Mouse (Mus musculus) stomach, embryonic 16.5 days (tissue): Measurements from ENCODE around the gene Spats2. TPM values are rescaled to one million over a fixed set of nuclear protein-coding genes. Genes with fewer than 3 reads are reported as not detected.

Experiments
- ATAC-seq: fragments of 200-750 bp; cut with Nextera tagmentation; 2 replicates; pipeline ENCODE4 v1.8.0; 2017; ENCODE audit warnings: moderate number of reproducible peaks, moderate TSS enrichment; ENCODE audit not compliant: insufficient read depth, low FRiP score
- H3K27ac ChIP-seq: fragments of 300-500 bp; sonication (generic); 2 replicates; pipeline ENCODE4 v1.5.1; 2014; ENCODE audit warnings: low read length
- H3K27me3 ChIP-seq: fragments of 300-500 bp; sonication (generic); 2 replicates; pipeline ENCODE4 v1.6.1; 2014; ENCODE audit warnings: low read length, control low read depth, mixed read lengths; ENCODE audit not compliant: control insufficient read depth, insufficient read depth
- H3K36me3 ChIP-seq: fragments of 300-500 bp; sonication (generic); 2 replicates; pipeline ENCODE4 v1.6.1; 2014; ENCODE audit warnings: low read length; ENCODE audit not compliant: control insufficient read depth, insufficient read depth
- H3K4me1 ChIP-seq: fragments of 300-500 bp; sonication (generic); 2 replicates; pipeline ENCODE4 v1.6.1; 2014; ENCODE audit warnings: low read length, control low read depth, mixed read lengths; ENCODE audit not compliant: control insufficient read depth, insufficient read depth
- H3K4me2 ChIP-seq: fragments of 300-500 bp; sonication (generic); 2 replicates; pipeline ENCODE4 v1.6.1; 2014; ENCODE audit warnings: low read depth, low read length, mixed read lengths
- H3K4me3 ChIP-seq: fragments of 300-500 bp; sonication (generic); replicated peaks from 2 replicates; pipeline ENCODE4 v1.5.1; 2014; ENCODE audit warnings: mild to moderate bottlenecking, low read length
- H3K9ac ChIP-seq: fragments of 300-500 bp; sonication (generic); 2 replicates; pipeline ENCODE4 v1.6.1; 2014; ENCODE audit warnings: low read length
- H3K9me3 ChIP-seq: fragments of 300-500 bp; sonication (generic); replicated peaks from 2 replicates; pipeline ENCODE4 v1.6.1; 2016; ENCODE audit warnings: low read length, control low read depth; ENCODE audit not compliant: control insufficient read depth
- WGBS: fragments of 180-500 bp; shearing (Covaris S2); extraction: QIAGEN DNeasy Blood & Tissue Kit; methylation state at CpG from one replicate; pipeline ENCODE4 v1.1.7; 2014; 5-methylcytosine and 5-hydroxymethylcytosine counted together
- microRNA-seq: library from miRNA; unstranded; fragments of <30 nt; microRNA quantifications from one replicate; pipeline ENCODE4, GENCODE M21; 2016
- polyA plus RNA-seq: library from polyadenylated mRNA; unstranded; fragments of >200 nt; fragmentation: Nextera tagmentation; extraction: Ambion mirVana; gene quantifications from 2 replicates; pipeline ENCODE4 v1.2.1, GENCODE M21; 2015

The Spats2 gene
- polyA plus RNA-seq, 1 experiment from 2014 or later = 20.2 TPM

- Histone ChIP-seq H3K27ac (no peak overlapping the region), H3K9ac (no peak overlapping the region), H3K4me1 (peaks cover 12% of the 10 kb centered on the region), H3K4me3 (no peak overlapping the region), H3K36me3 (no peaks in the 10 kb centered on the region), H3K9me3 (no peaks in the 10 kb centered on the region), H3K4me2 (no peak overlapping the region), H3K27me3 (no peaks in the 10 kb centered on the region)
- no peak for ATAC-seq
- 88% methylated on average over 6 of the region's 6 CpGs for WGBS
Measured at GRCm38 (mm10) chr15:99253772-99254171, 128.1 kb downstream of the Spats2 start.

GRCm38 (mm10) chr15:99254477-99255005, 128.8 kb downstream of the Spats2 start:
- no peak overlapping the region for H3K27ac ChIP-seq
- H3K9me3 ChIP-seq = no peaks in the 10 kb centered on the region
- peaks cover 16% of the 10 kb centered on the region for H3K4me1 ChIP-seq
- ATAC-seq = no peak
- no peaks in the 10 kb centered on the region for H3K27me3 ChIP-seq
- no peak overlapping the region for H3K9ac ChIP-seq
- H3K4me2 ChIP-seq = no peak overlapping the region
- H3K36me3 ChIP-seq = no peaks in the 10 kb centered on the region
- no peak overlapping the region for H3K4me3 ChIP-seq
- WGBS = 80% methylated on average over 2 of the region's 2 CpGs

GRCm38 (mm10) chr15:99255241-99255749, 129.6 kb downstream of the Spats2 start:
- Histone ChIP-seq H3K27me3 (no peaks in the 10 kb centered on the region), H3K36me3 (no peaks in the 10 kb centered on the region), H3K9ac (no peak overlapping the region), H3K4me1 (peaks cover 17% of the 10 kb centered on the region), H3K4me2 (no peak overlapping the region), H3K9me3 (no peaks in the 10 kb centered on the region), H3K27ac (no peak overlapping the region), H3K4me3 (no peak overlapping the region)
- ATAC-seq = no peak
- WGBS = 80% methylated on average over 6 of the region's 6 CpGs

GRCm38 (mm10) chr15:99259167-99259729, 133.5 kb downstream of the Spats2 start:
- peak overlapping the region; percentile 39; the same call in 1 of the 2 replicates for H3K9ac ChIP-seq
- H3K9me3 ChIP-seq = no peaks in the 10 kb centered on the region
- WGBS = 57% methylated on average over 8 of the region's 8 CpGs
- H3K27ac ChIP-seq = peak overlapping the region; percentile 66
- peak; percentile 77 for ATAC-seq
- H3K4me2 ChIP-seq = peak overlapping the region; percentile 53
- peak overlapping the region; percentile 22; the same call in 1 of the 2 replicates for H3K4me3 ChIP-seq
- peaks cover 7% of the 10 kb centered on the region for H3K4me1 ChIP-seq
- no peaks in the 10 kb centered on the region for H3K36me3 ChIP-seq
- no peaks in the 10 kb centered on the region for H3K27me3 ChIP-seq

- H3K27me3 ChIP-seq = no peaks in the 10 kb centered on the region
- peak overlapping the region; percentile 28 for H3K4me3 ChIP-seq
- H3K4me2 ChIP-seq = peak overlapping the region; percentile 53
- H3K36me3 ChIP-seq = no peaks in the 10 kb centered on the region
- H3K4me1 ChIP-seq = peaks cover 5% of the 10 kb centered on the region
- peak overlapping the region; percentile 39; the same call in 1 of the 2 replicates for H3K9ac ChIP-seq
- 3% methylated on average over 9 of the region's 10 CpGs for WGBS
- no peaks in the 10 kb centered on the region for H3K9me3 ChIP-seq
- H3K27ac ChIP-seq = peak overlapping the region; percentile 66; the same call in 1 of the 2 replicates
- peak; percentile 76 for ATAC-seq
Measured at GRCm38 (mm10) chr15:99259730-99260252, 134.1 kb downstream of the Spats2 start.

GRCm38 (mm10) chr15:99262702-99263101, 137.0 kb downstream of the Spats2 start:
- H3K27me3 ChIP-seq = no peaks in the 10 kb centered on the region
- H3K27ac ChIP-seq = no peak overlapping the region
- no peak overlapping the region for H3K4me3 ChIP-seq
- H3K9me3 ChIP-seq = no peaks in the 10 kb centered on the region
- H3K4me1 ChIP-seq = peaks cover 5% of the 10 kb centered on the region
- no peak overlapping the region for H3K4me2 ChIP-seq
- no peak overlapping the region for H3K9ac ChIP-seq
- ATAC-seq = no peak
- no peaks in the 10 kb centered on the region for H3K36me3 ChIP-seq
- WGBS = 53% methylated on average over 10 of the region's 10 CpGs

Small RNA genes lying within 50 kb of the gene (microRNA-seq; reads per million reads assigned to microRNA genes)
- gene Mir6960 = not detected

Other genes starting within 250 kb of the Spats2 start
- gene Rhebl1, start 231.4 kb upstream of the Spats2 start, polyA plus RNA-seq = 8.2 and 9.8 TPM in 2 replicates
- 0.84 and 1.1 TPM in 2 replicates for gene Dhh, start 227.4 kb upstream of the Spats2 start, polyA plus RNA-seq
- gene Lmbr1l, start 207.7 kb upstream of the Spats2 start, polyA plus RNA-seq = 14.8 and 18.3 TPM in 2 replicates
- 1,202 and 1,296 TPM in 2 replicates for gene Tuba1b, start 191.4 kb upstream of the Spats2 start, polyA plus RNA-seq
- gene Gm49450, start 172.4 kb upstream of the Spats2 start, polyA plus RNA-seq = not detected in 2 replicates
- 1,001 and 1,036 TPM in 2 replicates for gene Tuba1a, start 172.2 kb upstream of the Spats2 start, polyA plus RNA-seq
- 196 and 209 TPM in 2 replicates for gene Tuba1c, start 96.0 kb upstream of the Spats2 start, polyA plus RNA-seq
- 24.4 and 25.4 TPM in 2 replicates for gene Prph, start 70.7 kb upstream of the Spats2 start, polyA plus RNA-seq
- gene Troap, start 51.3 kb upstream of the Spats2 start, polyA plus RNA-seq = 25.6 and 26.4 TPM in 2 replicates
- gene C1ql4, start 38.1 kb upstream of the Spats2 start, polyA plus RNA-seq = not detected in 2 replicates
- 14.1 TPM in 2 replicates for gene Dnajc22, start 32.7 kb upstream of the Spats2 start, polyA plus RNA-seq
- 0.52 and 0.66 TPM in 2 replicates for gene Kcnh3, start 98.9 kb downstream of the Spats2 start, polyA plus RNA-seq
- gene Mcrs1, start 126.0 kb downstream of the Spats2 start, polyA plus RNA-seq = 98.7 and 113 TPM in 2 replicates
- 42.5 and 44.3 TPM in 2 replicates for gene Prpf40b, start 169.2 kb downstream of the Spats2 start, polyA plus RNA-seq
- 0.06 and 0.10 TPM in 2 replicates for gene Fam186b, start 170.0 kb downstream of the Spats2 start, polyA plus RNA-seq
- 14.2 and 16.6 TPM in 2 replicates for gene Fmnl3, start 244.6 kb downstream of the Spats2 start, polyA plus RNA-seq